Mouse (Mus musculus): Measurements from ENCODE around the gene Lif. TPM values are rescaled to one million over a fixed set of nuclear protein-coding genes. Genes with fewer than 3 reads are reported as not detected.

The Lif gene
- polyA plus RNA-seq, 1 experiment from 2014 or later: 0.32 TPM

DNA sequence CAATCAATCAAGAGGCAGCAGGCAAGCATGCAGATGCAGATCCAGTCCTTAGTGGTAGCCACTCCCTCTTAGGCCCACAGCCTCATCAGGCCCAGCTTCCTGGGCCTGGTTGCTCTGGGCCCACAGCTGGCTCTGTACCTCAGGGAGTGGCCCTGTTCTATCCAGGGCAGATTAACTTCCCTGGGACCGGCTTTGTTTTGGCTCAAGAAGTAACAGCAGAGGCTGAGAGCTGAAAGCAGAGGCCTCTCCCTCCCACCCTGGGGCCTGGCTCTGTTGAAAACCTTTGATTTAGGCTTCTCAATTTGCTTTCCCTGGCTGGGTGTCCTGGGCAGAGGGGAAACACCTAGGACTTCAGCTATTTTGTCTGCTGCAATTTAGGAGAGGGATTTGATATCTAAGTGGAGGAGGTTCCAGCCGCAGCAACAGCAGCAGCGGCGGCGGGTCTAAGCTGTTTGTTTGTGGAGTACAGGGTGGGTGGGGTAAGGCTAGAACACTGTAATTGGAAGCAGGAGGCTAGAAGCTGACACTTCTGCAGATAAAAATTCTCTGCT, 45.1 kb downstream of the Lif start:
- Histone ChIP-seq H3K27ac (no peak overlapping the region), H3K36me3 (no peaks in the 10 kb centered on the region), H3K9me3 (no peaks in the 10 kb centered on the region), H3K4me3 (no peak overlapping the region), H3K4me1 (peaks cover 34% of the 10 kb centered on the region), H3K27me3 (no peaks in the 10 kb centered on the region), H3K9ac (no peak overlapping the region), H3K4me2 (no peak overlapping the region)
- 38% methylated on average over 5 of the region's 5 CpGs for WGBS
- no peak for ATAC-seq (ENCODE audit: borderline replicate concordance, extremely low read depth, low FRiP score, low TSS enrichment)

DNA sequence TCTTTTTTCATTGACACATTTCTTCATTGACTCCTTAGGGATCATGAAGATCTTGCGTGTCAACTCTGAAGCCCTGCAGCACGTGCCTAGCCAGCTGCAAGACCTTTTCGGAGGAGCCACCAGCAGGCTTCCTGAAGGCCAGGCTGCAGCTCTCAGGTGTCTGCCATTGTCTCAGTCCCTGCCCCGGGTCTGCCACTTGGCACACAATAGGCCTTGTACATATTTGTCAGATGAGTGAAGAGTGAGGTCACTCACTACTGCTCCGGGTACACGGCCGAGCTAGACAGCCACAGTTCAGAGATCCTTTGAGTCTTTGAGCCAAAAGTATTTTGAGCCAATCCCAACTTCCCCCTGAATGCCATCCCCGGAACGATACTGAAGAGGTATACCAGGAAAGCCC, 45.7 kb downstream of the Lif start:
- ATAC-seq (ENCODE audit: borderline replicate concordance, extremely low read depth, low FRiP score, low TSS enrichment): no peak
- no peak overlapping the region for H3K27ac ChIP-seq

DNA sequence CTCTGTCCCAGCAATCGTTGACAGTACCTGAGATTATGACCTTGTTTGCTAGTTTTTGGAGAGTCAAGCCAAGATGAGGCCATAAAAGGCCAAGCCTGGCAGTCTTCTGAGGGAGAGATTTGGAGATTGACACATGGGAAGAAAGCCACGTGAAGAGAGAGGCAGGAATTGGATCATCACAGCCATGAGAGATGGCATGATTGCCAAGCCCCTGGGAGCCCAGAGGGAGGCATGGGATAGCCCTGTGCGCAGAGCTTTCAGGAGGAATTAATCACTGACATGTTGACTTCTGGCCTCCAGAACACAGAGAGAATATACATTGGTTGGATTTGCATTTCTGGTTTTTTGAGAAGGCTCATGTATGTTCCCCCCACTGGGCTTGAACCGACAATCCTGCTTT, 46.8 kb downstream of the Lif start:
- no peak overlapping the region for H3K27ac ChIP-seq
- no peak overlapping the region for H3K9ac ChIP-seq
- peaks cover 40% of the 10 kb centered on the region for H3K4me1 ChIP-seq

More for the DNA sequence above, 45.7 kb downstream of the Lif start:
- Histone ChIP-seq H3K4me1 (peaks cover 36% of the 10 kb centered on the region), H3K36me3 (no peaks in the 10 kb centered on the region), H3K27me3 (no peaks in the 10 kb centered on the region), H3K9me3 (no peaks in the 10 kb centered on the region), H3K9ac (no peak overlapping the region), H3K4me3 (no peak overlapping the region), H3K4me2 (no peak overlapping the region)
- 36% methylated on average over 9 of the region's 9 CpGs for WGBS

DNA sequence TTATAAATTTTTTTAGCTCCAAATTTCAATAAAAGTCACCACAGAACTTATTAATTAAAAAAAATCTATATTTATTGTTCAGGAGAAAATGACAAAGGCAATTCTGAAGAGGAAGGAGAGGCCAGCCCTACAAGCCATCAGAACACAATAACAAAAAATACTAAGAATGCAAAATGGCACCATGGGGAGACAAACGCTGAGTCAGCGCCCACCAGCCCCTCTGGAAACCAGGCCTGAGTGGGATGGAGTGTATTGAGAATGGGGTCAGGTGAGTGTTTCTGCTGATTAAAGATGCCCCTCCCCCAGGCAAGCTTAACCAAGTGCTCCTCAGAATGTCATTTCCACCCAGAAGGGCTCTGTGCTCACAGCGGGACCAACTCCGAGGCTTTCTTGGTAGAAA, 47.7 kb downstream of the Lif start:
- no peak overlapping the region for H3K4me3 ChIP-seq
- no peaks in the 10 kb centered on the region for H3K27me3 ChIP-seq
- peaks cover 37% of the 10 kb centered on the region for H3K4me1 ChIP-seq
- no peak for ATAC-seq (ENCODE audit: borderline replicate concordance, extremely low read depth, low FRiP score, low TSS enrichment)
- no peak overlapping the region for H3K4me2 ChIP-seq
- 86% methylated on average over 4 of the region's 4 CpGs for WGBS
- H3K27ac ChIP-seq: no peak overlapping the region
- no peaks in the 10 kb centered on the region for H3K36me3 ChIP-seq
- H3K9me3 ChIP-seq: no peaks in the 10 kb centered on the region
- no peak overlapping the region for H3K9ac ChIP-seq

More for the DNA sequence above, 46.8 kb downstream of the Lif start:
- WGBS: 73% methylated on average over 4 of the region's 4 CpGs
- Histone ChIP-seq H3K4me2 (no peak overlapping the region), H3K27me3 (no peaks in the 10 kb centered on the region), H3K4me3 (no peak overlapping the region), H3K9me3 (no peaks in the 10 kb centered on the region), H3K36me3 (no peaks in the 10 kb centered on the region)
- ATAC-seq (ENCODE audit: borderline replicate concordance, extremely low read depth, low FRiP score, low TSS enrichment): no peak

DNA sequence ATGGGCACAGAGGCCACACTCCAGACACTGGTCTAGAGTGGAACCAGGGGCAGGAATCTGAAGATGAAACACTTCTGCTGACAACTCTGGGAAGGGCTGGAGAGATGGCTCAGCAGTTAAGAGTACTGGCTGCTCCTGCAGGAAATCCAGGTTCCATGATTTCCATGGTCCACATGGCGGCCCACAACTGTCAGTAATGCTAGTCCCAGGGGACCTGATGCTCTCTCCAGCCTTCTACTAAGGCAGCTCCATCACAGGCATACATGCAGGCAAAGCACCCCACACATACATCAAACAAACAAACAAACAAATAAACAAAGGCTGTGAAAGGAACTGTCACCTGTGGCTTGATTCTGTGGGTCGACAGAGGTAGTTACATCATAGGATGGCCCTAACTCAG, 48.7 kb downstream of the Lif start:
- WGBS: 64% methylated on average over 2 of the region's 2 CpGs
- Histone ChIP-seq H3K27ac (no peak overlapping the region), H3K4me2 (no peak overlapping the region), H3K4me1 (peaks cover 30% of the 10 kb centered on the region), H3K9ac (no peak overlapping the region), H3K36me3 (no peaks in the 10 kb centered on the region), H3K9me3 (no peaks in the 10 kb centered on the region), H3K4me3 (no peak overlapping the region), H3K27me3 (no peaks in the 10 kb centered on the region; the same call in 1 of the 2 replicates)
- no peak for ATAC-seq (ENCODE audit: borderline replicate concordance, extremely low read depth, low FRiP score, low TSS enrichment)

DNA sequence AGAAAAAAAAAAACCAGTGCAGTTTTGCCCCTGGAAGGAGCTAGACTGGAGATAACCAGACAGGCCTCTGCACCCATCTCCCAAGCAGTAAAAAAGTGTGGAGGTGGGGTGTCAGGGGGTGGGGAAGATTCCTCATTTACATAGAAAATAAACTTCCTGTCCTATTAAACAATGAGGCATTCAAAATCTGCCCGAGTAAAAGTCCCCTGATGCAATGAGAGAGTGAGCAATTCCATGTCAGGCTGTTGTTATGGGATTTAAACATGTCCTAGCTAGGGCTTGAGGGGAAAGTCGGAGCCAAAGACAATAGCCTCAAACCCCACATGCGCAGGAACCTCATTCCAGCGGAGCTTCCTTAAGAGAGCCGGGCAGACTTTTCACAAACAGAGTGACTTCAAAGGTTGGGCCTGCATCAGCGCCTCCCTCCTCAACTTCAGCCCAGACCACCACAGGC, 50.7 kb downstream of the Lif start:
- WGBS: 18% methylated on average over 6 of the region's 6 CpGs
- no peak for ATAC-seq (ENCODE audit: borderline replicate concordance, extremely low read depth, low FRiP score, low TSS enrichment)

DNA sequence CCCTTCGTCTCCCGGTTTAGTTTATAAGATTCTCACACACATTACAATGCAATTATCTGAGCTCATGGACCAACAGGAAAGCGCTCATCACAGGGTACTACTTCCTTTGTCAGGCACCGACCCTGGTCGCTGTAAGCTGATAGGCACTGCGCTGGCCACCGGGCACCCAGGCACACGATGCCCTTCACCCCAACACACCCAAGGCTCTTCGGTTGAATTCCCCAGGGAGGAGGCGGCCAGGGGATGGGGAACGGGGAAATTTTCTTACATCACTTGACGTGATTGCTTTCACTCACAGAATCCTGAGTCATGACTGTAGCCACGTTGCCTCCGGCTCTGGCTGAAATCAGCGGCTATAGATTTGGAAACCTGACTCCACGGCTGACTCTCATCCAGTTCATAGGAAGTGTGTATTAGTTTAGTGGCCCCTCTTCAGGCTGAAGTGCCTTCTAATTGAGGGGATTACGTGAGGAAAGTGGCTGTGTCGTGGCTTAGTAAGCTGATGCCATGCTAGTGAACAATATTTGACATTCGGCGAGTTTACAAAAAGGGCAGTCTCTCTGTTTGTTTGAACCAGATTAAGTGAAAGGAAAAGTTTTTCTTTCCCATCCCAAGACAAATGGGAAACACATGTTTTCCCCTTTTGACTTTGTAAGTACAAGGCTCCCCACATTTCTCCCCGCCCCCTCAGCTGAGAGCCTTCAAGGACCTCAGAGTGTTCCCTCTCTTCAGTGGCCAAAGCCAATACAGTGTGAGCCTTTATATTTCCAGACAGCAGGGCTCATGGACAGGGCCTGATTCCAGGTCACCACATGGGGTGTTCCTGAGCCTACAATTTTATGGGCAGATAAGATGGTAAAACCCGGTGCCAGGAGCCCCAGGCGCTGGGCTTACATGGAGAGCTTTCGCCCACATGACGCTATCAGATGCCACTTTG, 51.4 kb downstream of the Lif start:
- Histone ChIP-seq H3K4me1 (peaks cover 21% of the 10 kb centered on the region), H3K9ac (no peak overlapping the region)
- 20% methylated on average over 25 of the region's 25 CpGs for WGBS

More for the DNA sequence above, 50.7 kb downstream of the Lif start:
- Histone ChIP-seq H3K27me3 (no peaks in the 10 kb centered on the region; the same call in 1 of the 2 replicates), H3K9ac (no peak overlapping the region), H3K9me3 (no peaks in the 10 kb centered on the region), H3K4me2 (peak overlapping the region; percentile 45), H3K4me1 (peaks cover 21% of the 10 kb centered on the region), H3K27ac (peak overlapping the region; percentile 80), H3K4me3 (peak overlapping the region; percentile 5; the same call in 1 of the 2 replicates), H3K36me3 (no peaks in the 10 kb centered on the region)

DNA sequence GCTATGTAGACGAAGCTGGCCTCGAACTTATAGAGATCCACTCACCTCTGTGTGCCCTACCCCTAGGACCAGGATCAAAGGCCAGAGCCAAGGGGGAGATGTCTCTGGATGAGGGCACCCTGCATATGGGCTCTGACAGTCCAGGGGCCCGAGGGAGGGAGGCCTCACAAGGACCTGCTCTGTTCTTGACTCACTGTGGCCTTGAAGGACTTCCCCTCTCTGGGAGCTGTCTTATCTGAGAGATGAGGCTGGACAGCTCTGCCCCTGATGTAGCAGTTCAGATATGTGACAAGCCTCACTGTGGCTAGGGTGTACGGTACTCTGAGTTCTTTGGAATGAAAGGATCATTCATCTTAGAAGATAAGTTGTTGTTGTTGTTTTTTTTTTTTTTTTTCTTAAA, 52.3 kb downstream of the Lif start:
- 72% methylated on average over 4 of the region's 4 CpGs for WGBS
- Histone ChIP-seq H3K27me3 (no peaks in the 10 kb centered on the region; the same call in 1 of the 2 replicates), H3K27ac (peak overlapping the region; percentile 80; the same call in 1 of the 2 replicates), H3K4me2 (no peak overlapping the region; the same call in 1 of the 2 replicates), H3K4me1 (peaks cover 21% of the 10 kb centered on the region), H3K4me3 (no peak overlapping the region), H3K9me3 (no peaks in the 10 kb centered on the region), H3K36me3 (no peaks in the 10 kb centered on the region), H3K9ac (no peak overlapping the region)
- ATAC-seq (ENCODE audit: borderline replicate concordance, extremely low read depth, low FRiP score, low TSS enrichment): no peak

More for the DNA sequence above, 51.4 kb downstream of the Lif start:
- peak overlapping the region; percentile 45 for H3K4me2 ChIP-seq
- peak; percentile 82 for ATAC-seq (ENCODE audit: borderline replicate concordance, extremely low read depth, low FRiP score, low TSS enrichment)
- H3K36me3 ChIP-seq: no peaks in the 10 kb centered on the region
- peak overlapping the region; percentile 80 for H3K27ac ChIP-seq
- H3K4me3 ChIP-seq: peak overlapping the region; percentile 5; the same call in 1 of the 2 replicates
- no peaks in the 10 kb centered on the region for H3K9me3 ChIP-seq
- H3K27me3 ChIP-seq: no peaks in the 10 kb centered on the region; the same call in 1 of the 2 replicates

DNA sequence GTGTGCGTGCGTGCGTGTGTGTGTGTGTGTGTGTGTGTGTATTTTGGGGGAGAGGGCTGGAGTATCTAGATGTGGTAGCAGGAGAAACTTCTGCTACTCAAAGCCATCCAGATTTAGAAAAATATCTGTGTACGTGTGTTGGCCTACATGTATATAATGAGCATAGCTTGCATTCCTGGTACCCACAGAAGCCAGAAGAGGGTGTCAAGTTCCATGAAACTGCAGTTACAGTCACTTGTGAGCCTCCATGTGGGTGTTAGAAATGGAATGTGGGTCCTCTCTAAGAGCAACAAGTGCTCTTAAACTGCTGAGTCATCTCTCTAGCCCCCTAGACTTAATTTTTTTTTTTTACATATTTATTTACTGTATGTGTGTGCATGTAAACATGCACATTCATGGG, 53.0 kb downstream of the Lif start:
- Histone ChIP-seq H3K4me3 (no peak overlapping the region), H3K9ac (no peak overlapping the region), H3K36me3 (no peaks in the 10 kb centered on the region), H3K9me3 (no peaks in the 10 kb centered on the region), H3K27me3 (peaks cover 5% of the 10 kb centered on the region; the same call in 1 of the 2 replicates), H3K4me2 (no peak overlapping the region), H3K4me1 (peaks cover 21% of the 10 kb centered on the region), H3K27ac (no peak overlapping the region)
- WGBS: 80% methylated on average over 4 of the region's 4 CpGs
- ATAC-seq (ENCODE audit: borderline replicate concordance, extremely low read depth, low FRiP score, low TSS enrichment): no peak

DNA sequence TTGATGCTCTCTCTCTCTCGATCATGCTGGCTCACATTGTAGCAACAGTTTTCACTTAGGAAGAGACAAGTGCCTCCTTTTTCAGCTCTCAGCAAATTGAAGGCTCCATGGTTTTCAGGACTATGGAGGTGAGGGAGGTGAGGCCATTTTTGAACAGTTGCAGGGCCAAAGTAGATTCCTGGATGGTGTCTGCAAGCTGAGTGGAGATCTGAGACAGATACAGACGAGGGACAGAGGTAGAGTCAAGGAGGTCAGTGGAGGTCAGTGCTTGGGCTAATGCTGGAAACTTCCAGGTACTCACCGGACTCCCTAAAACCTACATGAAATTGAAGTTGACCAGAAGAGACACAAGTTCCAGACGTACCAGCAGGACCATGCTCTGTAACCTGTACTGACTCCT, 54.8 kb downstream of the Lif start:
- H3K27me3 ChIP-seq: peaks cover 6% of the 10 kb centered on the region; the same call in 1 of the 2 replicates
- no peak overlapping the region for H3K27ac ChIP-seq
- no peak for ATAC-seq (ENCODE audit: borderline replicate concordance, extremely low read depth, low FRiP score, low TSS enrichment)
- 61% methylated on average over 4 of the region's 4 CpGs for WGBS
- H3K9ac ChIP-seq: no peak overlapping the region
- no peak overlapping the region for H3K4me3 ChIP-seq
- peaks cover 21% of the 10 kb centered on the region for H3K4me1 ChIP-seq
- H3K4me2 ChIP-seq: no peak overlapping the region
- no peaks in the 10 kb centered on the region for H3K36me3 ChIP-seq
- H3K9me3 ChIP-seq: no peaks in the 10 kb centered on the region

DNA sequence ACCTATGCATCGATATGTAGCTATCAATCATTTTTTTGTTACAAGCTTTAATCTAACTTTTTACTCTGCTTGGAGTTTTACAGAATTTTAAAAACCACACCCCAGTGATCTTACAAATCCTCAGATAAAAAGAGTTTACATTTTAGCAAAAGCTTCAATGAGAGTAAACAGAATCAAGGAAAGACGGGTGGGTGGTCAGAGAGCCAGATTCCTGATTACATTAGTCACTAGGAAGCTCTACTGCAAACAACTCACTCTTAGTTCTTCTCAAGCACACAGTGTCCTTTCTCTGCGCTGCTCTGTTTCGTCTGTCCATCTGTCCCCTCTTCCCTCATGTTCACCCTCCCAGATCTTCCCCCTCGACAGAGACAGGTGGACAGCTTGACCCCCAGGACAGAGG, 59.9 kb downstream of the Lif start:
- Histone ChIP-seq H3K36me3 (no peaks in the 10 kb centered on the region), H3K4me3 (no peak overlapping the region), H3K9ac (no peak overlapping the region), H3K27ac (no peak overlapping the region), H3K27me3 (peaks cover 6% of the 10 kb centered on the region; the same call in 1 of the 2 replicates), H3K4me2 (no peak overlapping the region), H3K4me1 (no peaks in the 10 kb centered on the region), H3K9me3 (no peaks in the 10 kb centered on the region)
- WGBS: 46% methylated on average over 5 of the region's 5 CpGs
- no peak for ATAC-seq (ENCODE audit: borderline replicate concordance, extremely low read depth, low FRiP score, low TSS enrichment)

DNA sequence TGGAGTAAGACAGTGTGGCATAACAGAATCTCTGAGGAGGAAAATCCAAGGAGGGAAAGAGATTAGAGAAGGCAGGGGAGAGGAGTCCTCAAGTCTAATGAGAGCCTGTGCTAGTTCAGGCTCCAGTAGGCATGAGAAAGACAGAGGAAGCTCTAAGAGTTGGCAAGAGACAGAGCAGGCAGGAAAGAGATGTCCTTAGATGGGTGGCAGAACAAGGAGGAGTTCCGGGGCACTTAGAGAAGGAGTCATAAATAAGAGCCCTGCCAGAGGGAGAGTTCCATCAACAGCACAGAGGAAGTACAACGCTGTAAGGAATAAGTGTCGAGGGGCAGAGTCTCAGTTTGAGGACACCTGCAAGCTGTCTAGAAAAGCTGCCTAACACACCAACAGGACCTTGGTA, 60.7 kb downstream of the Lif start:
- H3K36me3 ChIP-seq: no peaks in the 10 kb centered on the region
- no peak overlapping the region for H3K27ac ChIP-seq
- 54% methylated on average over 3 of the region's 3 CpGs for WGBS
- H3K27me3 ChIP-seq: peaks cover 6% of the 10 kb centered on the region; the same call in 1 of the 2 replicates
- no peak overlapping the region for H3K4me2 ChIP-seq
- no peaks in the 10 kb centered on the region for H3K9me3 ChIP-seq
- H3K4me3 ChIP-seq: no peak overlapping the region
- no peak overlapping the region for H3K9ac ChIP-seq
- H3K4me1 ChIP-seq: no peaks in the 10 kb centered on the region
- ATAC-seq (ENCODE audit: borderline replicate concordance, extremely low read depth, low FRiP score, low TSS enrichment): no peak

All from lung, embryonic 15.5 days (tissue).